Mouse (Mus musculus): ENCODE measurements around the gene Trak1.

DNA sequence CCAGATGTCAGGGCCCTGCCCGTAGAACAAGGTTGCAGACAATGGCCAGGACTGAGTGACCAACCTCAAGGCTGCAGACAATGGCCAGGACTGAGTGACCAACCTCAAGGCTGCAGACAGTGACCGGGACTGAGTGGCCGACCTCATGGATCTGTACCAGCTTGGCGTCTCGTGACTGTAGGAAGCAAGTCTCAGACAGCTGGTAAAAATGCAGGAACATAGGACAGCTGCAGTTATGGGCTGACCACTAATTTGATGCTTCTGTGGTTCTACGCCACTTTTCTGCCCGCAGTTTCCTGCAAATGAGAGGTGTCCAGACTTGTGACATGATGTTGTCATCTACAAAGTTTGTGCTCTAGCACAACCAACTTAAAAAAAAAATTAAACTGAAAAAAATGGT lies 4.1 kb upstream of the Trak1 start:
- TF ChIP-seq CTCF (IDR thresholded peaks at IDR 0.05; ENCODE audit: low read depth) (no peak), EP300 (IDR thresholded peaks at IDR 0.05; ENCODE audit: low read depth) (no peak)

All from liver, postnatal 0 days (tissue).